Mouse (Mus musculus) kidney, adult 2 months (tissue): ENCODE measurements around the gene Trrap. TPM values are rescaled to one million over a fixed set of nuclear protein-coding genes. Genes with fewer than 3 reads are reported as not detected.

Source experiments
- DNase-seq: peaks from one replicate; pipeline ENCODE4 v3.0.0; 2021
- H3K27ac ChIP-seq: fragments of 200-500 bp; 2 replicates; pipeline ENCODE4 v1.5.1; 2012; ENCODE audit warnings: low read depth, low read length, control low read depth, inconsistent platforms; ENCODE audit not compliant: insufficient read depth
- H3K27me3 ChIP-seq: fragments of 200-500 bp; replicated peaks from 2 replicates; pipeline ENCODE4 v1.6.1; 2012; ENCODE audit warnings: mild to moderate bottlenecking, moderate library complexity, low read length, inconsistent platforms; ENCODE audit not compliant: control insufficient read depth, insufficient read depth
- H3K36me3 ChIP-seq: fragments of 200-500 bp; 2 replicates; pipeline ENCODE4 v1.6.1; 2012; ENCODE audit warnings: mild to moderate bottlenecking, moderate library complexity, low read length, inconsistent platforms; ENCODE audit not compliant: control insufficient read depth, insufficient read depth
- H3K4me1 ChIP-seq: fragments of 200-500 bp; 2 replicates; pipeline ENCODE4 v1.6.1; 2011; ENCODE audit warnings: low read length; ENCODE audit not compliant: control insufficient read depth, insufficient read depth
- H3K4me3 ChIP-seq: fragments of 200-500 bp; 2 replicates; pipeline ENCODE4 v1.5.1; 2011; ENCODE audit warnings: mild to moderate bottlenecking, low read depth, low read length, control low read depth; ENCODE audit not compliant: insufficient read depth
- CTCF ChIP-seq: fragments of 200-500 bp; conservative IDR thresholded peaks from 2 replicates; pipeline ENCODE4 v1.5.1; 2011; ENCODE audit warnings: low read depth, mild to moderate bottlenecking, control low read depth, low read length, moderate library complexity, mixed read lengths; ENCODE audit not compliant: insufficient read depth, insufficient read length
- POLR2A ChIP-seq: fragments of 200-500 bp; IDR thresholded peaks from one replicate; pipeline ENCODE4 v1.6.1; 2011; ENCODE audit warnings: low read depth, low read length, control low read depth
- WGBS: fragments of 180-500 bp; shearing (Covaris S2); methylation state at CpG from one replicate; pipeline ENCODE4 v1.1.7; 2018; 5-methylcytosine and 5-hydroxymethylcytosine counted together
- polyA plus RNA-seq: library from polyadenylated mRNA; depleted of rRNA; stranded (reverse); fragments of >200 nt; gene quantifications from 2 replicates; pipeline ENCODE4 v1.2.3, GENCODE M21; 2012

The Trrap gene
- polyA plus RNA-seq, 1 experiment, result 71.7 TPM

- no peaks in the 10 kb centered on the region for H3K27me3 ChIP-seq
- 32% methylated on average over 4 of the region's 4 CpGs for WGBS
- TF ChIP-seq POLR2A (no peak), CTCF (peak; percentile 63)
- H3K36me3 ChIP-seq, result no peaks in the 10 kb centered on the region
- peak; percentile 61 for DNase-seq
- no peak overlapping the region for H3K4me3 ChIP-seq
- no peaks in the 10 kb centered on the region for H3K4me1 ChIP-seq
- H3K27ac ChIP-seq, result no peak overlapping the region
Measured at GRCm38 (mm10) chr5:144733953-144734352, 33.6 kb upstream of the Trrap start.

- no peak overlapping the region for H3K27ac ChIP-seq
- peak; percentile 67 for DNase-seq
- no peak overlapping the region for H3K4me3 ChIP-seq
- no peaks in the 10 kb centered on the region for H3K27me3 ChIP-seq
- H3K36me3 ChIP-seq, result no peaks in the 10 kb centered on the region
- TF ChIP-seq CTCF (peak; percentile 83), POLR2A (no peak)
- WGBS, result 30% methylated on average over 8 of the region's 8 CpGs
- H3K4me1 ChIP-seq, result no peaks in the 10 kb centered on the region
Measured at GRCm38 (mm10) chr5:144734949-144735348, 32.6 kb upstream of the Trrap start.

GRCm38 (mm10) chr5:144737101-144737500 is 30.4 kb upstream of the Trrap start:
- Histone ChIP-seq H3K27ac (no peak overlapping the region), H3K36me3 (no peaks in the 10 kb centered on the region), H3K27me3 (no peaks in the 10 kb centered on the region), H3K4me1 (no peaks in the 10 kb centered on the region), H3K4me3 (no peak overlapping the region)
- 58% methylated on average over 14 of the region's 14 CpGs for WGBS
- TF ChIP-seq CTCF (no peak), POLR2A (no peak)
- no peak for DNase-seq

- Histone ChIP-seq H3K4me3 (no peak overlapping the region), H3K36me3 (no peaks in the 10 kb centered on the region), H3K4me1 (no peaks in the 10 kb centered on the region), H3K27ac (no peak overlapping the region), H3K27me3 (no peaks in the 10 kb centered on the region)
- TF ChIP-seq POLR2A (no peak), CTCF (0 out of 2 replicates have a peak, but pooled peaks have one; percentile 0)
- DNase-seq, result peak; percentile 11
- WGBS, result 13% methylated on average over 5 of the region's 5 CpGs
Measured at GRCm38 (mm10) chr5:144752432-144752831, 15.1 kb upstream of the Trrap start.

- TF ChIP-seq POLR2A (no peak), CTCF (0 out of 2 replicates have a peak, but pooled peaks have one; percentile 28)
- H3K27ac ChIP-seq, result no peak overlapping the region
- H3K36me3 ChIP-seq, result no peaks in the 10 kb centered on the region
- WGBS, result 59% methylated on average over 7 of the region's 7 CpGs
- H3K27me3 ChIP-seq, result no peaks in the 10 kb centered on the region
- H3K4me3 ChIP-seq, result no peak overlapping the region
- H3K4me1 ChIP-seq, result no peaks in the 10 kb centered on the region
- DNase-seq, result peak; percentile 79
Measured at GRCm38 (mm10) chr5:144753041-144753440, 14.5 kb upstream of the Trrap start.

- Histone ChIP-seq H3K36me3 (no peaks in the 10 kb centered on the region), H3K27ac (no peak overlapping the region), H3K4me3 (no peak overlapping the region), H3K27me3 (no peaks in the 10 kb centered on the region), H3K4me1 (no peaks in the 10 kb centered on the region)
- no peak for TF ChIP-seq CTCF
- no peak for TF ChIP-seq POLR2A
- no peak for DNase-seq
- 67% methylated on average over 10 of the region's 10 CpGs for WGBS
Measured at GRCm38 (mm10) chr5:144755191-144755590, 12.3 kb upstream of the Trrap start.

GRCm38 (mm10) chr5:144757402-144757801 is 10.1 kb upstream of the Trrap start:
- Histone ChIP-seq H3K27me3 (no peaks in the 10 kb centered on the region), H3K4me3 (no peak overlapping the region), H3K36me3 (no peaks in the 10 kb centered on the region), H3K27ac (no peak overlapping the region), H3K4me1 (no peaks in the 10 kb centered on the region)
- 86% methylated on average over 9 of the region's 9 CpGs for WGBS
- DNase-seq, result no peak
- TF ChIP-seq CTCF, result no peak
- TF ChIP-seq POLR2A, result no peak

GRCm38 (mm10) chr5:144758422-144758821 is 9.1 kb upstream of the Trrap start:
- Histone ChIP-seq H3K27me3 (no peaks in the 10 kb centered on the region), H3K27ac (no peak overlapping the region), H3K36me3 (no peaks in the 10 kb centered on the region), H3K4me3 (no peak overlapping the region), H3K4me1 (no peaks in the 10 kb centered on the region)
- WGBS, result 19% methylated on average over 8 of the region's 8 CpGs
- DNase-seq, result no peak
- TF ChIP-seq POLR2A (no peak), CTCF (no peak)
